Mouse (Mus musculus): ENCODE data around the gene Olfr1555-ps1.

GRCm38 (mm10) chr19:12115797-12116196, 54.1 kb downstream of the Olfr1555-ps1 start, which contains the start of gene Olfr1428:
- TF ChIP-seq CTCF (IDR thresholded peaks at IDR 0.05; ENCODE audit: borderline replicate concordance, extremely low read depth, insufficient read depth, insufficient read length) (no peak), POLR2A (IDR thresholded peaks at IDR 0.05; ENCODE audit: borderline replicate concordance, extremely low read depth, insufficient read depth, insufficient read length, poor library complexity, severe bottlenecking) (no peak)
